In the genomic region with DNA sequence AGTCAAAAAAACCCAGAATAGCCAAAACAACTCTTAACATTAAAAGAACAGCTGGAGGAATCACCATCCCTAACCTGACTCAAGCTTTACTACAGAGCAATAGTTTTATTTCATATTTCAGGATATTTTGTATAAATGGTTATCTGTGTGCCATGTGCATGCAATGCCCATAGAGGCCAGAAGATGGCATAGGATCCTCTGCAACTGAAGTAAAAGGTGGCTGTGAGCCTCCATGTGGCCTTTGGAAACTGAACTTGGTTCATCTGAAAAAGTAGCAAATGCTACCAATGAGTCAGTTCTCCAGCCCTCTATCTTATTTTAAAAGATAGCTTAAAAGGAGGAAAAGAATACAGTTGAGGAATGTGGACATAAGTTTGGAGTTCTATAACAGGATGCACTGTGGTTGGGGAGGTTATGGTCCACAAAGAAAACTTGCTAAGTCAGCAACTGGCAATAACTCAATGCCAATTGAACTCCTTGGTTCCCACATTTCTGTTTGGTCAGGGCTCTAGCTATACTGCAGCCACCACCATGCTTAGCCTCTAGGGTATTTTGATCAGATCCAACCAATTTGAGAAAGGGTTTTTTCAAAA, we compare ENCODE assay signal across 9 mouse cellular contexts. TPM values are rescaled to one million over a fixed set of nuclear protein-coding genes. Genes with fewer than 3 reads are reported as not detected.
A peak's percentile ranks its signal among the peaks of the same experiment; 100 is the strongest.
DNase-seq lines count a peak whose midpoint lies in the region; ATAC-seq and TF ChIP-seq lines count a peak whose summit lies in the region.
"Had no signal": no experiment of that assay in that cellular context is flagged by ENCODE, and none has a peak within 500 bp of the region (broad histone marks: within the 10 kb centered on the region; RNA-seq: fewer than 3 reads in every experiment).

No protein-coding gene starts in this region.

- H3K4me1 ChIP-seq in liver, postnatal 0 days (ENCODE audit: insufficient read depth) = no peaks in the 10 kb centered on the region
- no peaks in the 10 kb centered on the region for H3K4me1 ChIP-seq in embryonic facial prominence, embryonic 11.5 days (ENCODE audit: control insufficient read depth, insufficient read depth, low read length)
- no peaks in the 10 kb centered on the region for H3K4me1 ChIP-seq in midbrain, embryonic 13.5 days (replicated peaks)
- H3K4me1 ChIP-seq: stomach, embryonic 15.5 days had no signal

- DNase-seq in gastrocnemius, postnatal 10 days = peak; percentile 10
- no peak for DNase-seq in gastrocnemius, postnatal 36 days
- DNase-seq in liver, postnatal 0 days = peak; percentile 17
- no peak for DNase-seq in liver
- DNase-seq in embryonic facial prominence, embryonic 11.5 days (ENCODE audit: low spot score) = peak; percentile 15
- peak; percentile 26 for DNase-seq in lung, postnatal 25 days (ENCODE audit: low spot score)

- no peaks in the 10 kb centered on the region for H3K27me3 ChIP-seq in liver, postnatal 0 days (ENCODE audit: insufficient read depth, low read length)
- no peaks in the 10 kb centered on the region for H3K27me3 ChIP-seq in embryonic facial prominence, embryonic 11.5 days (ENCODE audit: control insufficient read depth, insufficient read depth, low read length)
- H3K27me3 ChIP-seq in midbrain, embryonic 13.5 days = no peaks in the 10 kb centered on the region
- H3K27me3 ChIP-seq: stomach, embryonic 15.5 days had no signal

- TF ChIP-seq EP300 in liver, postnatal 0 days (IDR thresholded peaks at IDR 0.05; ENCODE audit: low read depth) = no peak

- no peak overlapping the region for H3K27ac ChIP-seq in liver, postnatal 0 days (ENCODE audit: low read depth)
- H3K27ac ChIP-seq in embryonic facial prominence, embryonic 11.5 days (replicated peaks; ENCODE audit: low read depth, low read length) = no peak overlapping the region
- H3K27ac ChIP-seq in midbrain, embryonic 13.5 days = no peak overlapping the region
- H3K27ac ChIP-seq: stomach, embryonic 15.5 days had no signal

- no peak overlapping the region for H3K4me2 ChIP-seq in liver, postnatal 0 days (ENCODE audit: low read depth, low read length)
- no peak overlapping the region for H3K4me2 ChIP-seq in embryonic facial prominence, embryonic 11.5 days (ENCODE audit: low read depth, low read length)
- no peak overlapping the region for H3K4me2 ChIP-seq in midbrain, embryonic 13.5 days (replicated peaks)
- H3K4me2 ChIP-seq: stomach, embryonic 15.5 days had no signal

- intact Hi-C loops in gastrocnemius, postnatal 36 days (cut with DNase I) = loop anchor here (5.0 kb wide), 2 partner anchors 394 to 454 kb away; no protein-coding TSS in a partner anchor

- H3K9ac ChIP-seq in liver, postnatal 0 days (replicated peaks) = no peak overlapping the region
- no peak overlapping the region for H3K9ac ChIP-seq in embryonic facial prominence, embryonic 11.5 days (replicated peaks; ENCODE audit: low read length)
- H3K9ac ChIP-seq in midbrain, embryonic 13.5 days (replicated peaks) = no peak overlapping the region
- H3K9ac ChIP-seq: stomach, embryonic 15.5 days had no signal

- no peaks in the 10 kb centered on the region for H3K9me3 ChIP-seq in liver, postnatal 0 days (ENCODE audit: low read length)
- H3K9me3 ChIP-seq in embryonic facial prominence, embryonic 11.5 days (replicated peaks; ENCODE audit: control insufficient read depth, low read length) = no peaks in the 10 kb centered on the region
- H3K9me3 ChIP-seq in midbrain, embryonic 13.5 days = no peaks in the 10 kb centered on the region
- H3K9me3 ChIP-seq: stomach, embryonic 15.5 days had no signal

- ATAC-seq in liver, postnatal 0 days = no peak
- ATAC-seq in activated CD4-positive, CD25-positive, alpha-beta regulatory T cell, adult 4 months = peak; percentile 72
- no peak for ATAC-seq in embryonic facial prominence, embryonic 11.5 days (replicated peaks; ENCODE audit: insufficient number of reproducible peaks, low FRiP score, low TSS enrichment, low read depth)
- ATAC-seq in midbrain, embryonic 13.5 days = no peak

- TF ChIP-seq CTCF in liver, postnatal 0 days (IDR thresholded peaks at IDR 0.05; ENCODE audit: low read depth) = peak; percentile 60

- H3K36me3 ChIP-seq in liver, postnatal 0 days (replicated peaks; ENCODE audit: insufficient read depth, low read length) = no peaks in the 10 kb centered on the region
- no peaks in the 10 kb centered on the region for H3K36me3 ChIP-seq in embryonic facial prominence, embryonic 11.5 days (replicated peaks; ENCODE audit: control insufficient read depth, insufficient read depth, low read depth, low read length)
- H3K36me3 ChIP-seq in midbrain, embryonic 13.5 days = no peaks in the 10 kb centered on the region
- H3K36me3 ChIP-seq: stomach, embryonic 15.5 days had no signal

- H3K4me3 ChIP-seq in liver, postnatal 0 days (ENCODE audit: low read depth, low read length) = no peak overlapping the region
- H3K4me3 ChIP-seq in embryonic facial prominence, embryonic 11.5 days (ENCODE audit: low read depth, low read length) = no peak overlapping the region
- no peak overlapping the region for H3K4me3 ChIP-seq in midbrain, embryonic 13.5 days (replicated peaks)
- H3K4me3 ChIP-seq: stomach, embryonic 15.5 days had no signal

RNA-seq across cellular contexts. Expression of a gene that starts 13.9 kb away (rescaled TPM):
- not detected for total RNA-seq in gastrocnemius, postnatal 10 days (2021)
- total RNA-seq in gastrocnemius, postnatal 36 days (2021) = not detected
- 13.9 and 15.7 TPM in 2 replicates for polyA plus RNA-seq in liver, postnatal 0 days (2015; fragmentation: Nextera tagmentation; extraction: Ambion mirVana)
- not detected for polyA plus RNA-seq in activated CD4-positive, CD25-positive, alpha-beta regulatory T cell, adult 4 months (2017; shearing (Covaris generic))
- polyA plus RNA-seq in embryonic facial prominence, embryonic 11.5 days (2014; fragmentation: Nextera tagmentation; extraction: Ambion mirVana) = not detected in 2 replicates
- not detected in 2 replicates for polyA plus RNA-seq in midbrain, embryonic 13.5 days (2015; fragmentation: Nextera tagmentation; extraction: Ambion mirVana)

Comparison
In these comparisons a context has a peak if more than half of its experiments do, and no peak if none do; other contexts are left out.
1. DNase-seq: peak in gastrocnemius, postnatal 10 days (single experiment), liver, postnatal 0 days (single experiment), embryonic facial prominence, embryonic 11.5 days (single experiment) and lung, postnatal 25 days (single experiment); none in gastrocnemius, postnatal 36 days (0 of 2) and liver (single experiment).
2. RNA of a gene that starts 13.9 kb away (polyA plus RNA-seq): 13.9 to 15.7 TPM in liver, postnatal 0 days; not detected in activated CD4-positive, CD25-positive, alpha-beta regulatory T cell, adult 4 months, not detected in embryonic facial prominence, embryonic 11.5 days and not detected in midbrain, embryonic 13.5 days; every median in the first group is over 10 times any median in the second.